Mouse (Mus musculus) bone marrow, adult 2 months (tissue): ENCODE results near the gene Prkag1.

Source experiments
- CTCF ChIP-seq: fragments of 200-500 bp; IDR thresholded peaks from 2 replicates; pipeline ENCODE4 v1.5.1; 2011; ENCODE audit warnings: low read length, control low read depth; ENCODE audit not compliant: control insufficient read depth, insufficient read depth
- POLR2A ChIP-seq: fragments of 200-500 bp; IDR thresholded peaks from 2 replicates; pipeline ENCODE4 v1.6.1; 2011; ENCODE audit warnings: low read depth, mild to moderate bottlenecking, control low read depth, low read length, borderline replicate concordance; ENCODE audit not compliant: control insufficient read depth

- TF ChIP-seq POLR2A (no peak), CTCF (no peak)
Measured at GRCm38 (mm10) chr15:98837006-98837742, 5.9 kb upstream of the Prkag1 start.
